Mouse (Mus musculus) ES-Bruce4 (cell line): Measurements from ENCODE around the gene Fbh1.

Source experiments
- CTCF ChIP-seq: IDR thresholded peaks from one replicate; pipeline ENCODE4 v1.8.1; 2011; ENCODE audit warnings: low read depth, low read length
- POLR2A ChIP-seq: IDR thresholded peaks from one replicate; pipeline ENCODE4 v1.8.1; 2011; ENCODE audit warnings: low read length; ENCODE audit not compliant: insufficient read depth

GRCm38 (mm10) chr2:11801299-11801930, 24.0 kb upstream of the Fbh1 start:
- no peak for TF ChIP-seq CTCF
- no peak for TF ChIP-seq POLR2A
